Mouse (Mus musculus): ENCODE measurements at regions not wholly inside any gene's neighbourhood (a gene's known extent, or its start where the extent isn't known, plus 50 kb on each side); places are given as distances from the start of the nearest gene placed in this dataset.

DNA sequence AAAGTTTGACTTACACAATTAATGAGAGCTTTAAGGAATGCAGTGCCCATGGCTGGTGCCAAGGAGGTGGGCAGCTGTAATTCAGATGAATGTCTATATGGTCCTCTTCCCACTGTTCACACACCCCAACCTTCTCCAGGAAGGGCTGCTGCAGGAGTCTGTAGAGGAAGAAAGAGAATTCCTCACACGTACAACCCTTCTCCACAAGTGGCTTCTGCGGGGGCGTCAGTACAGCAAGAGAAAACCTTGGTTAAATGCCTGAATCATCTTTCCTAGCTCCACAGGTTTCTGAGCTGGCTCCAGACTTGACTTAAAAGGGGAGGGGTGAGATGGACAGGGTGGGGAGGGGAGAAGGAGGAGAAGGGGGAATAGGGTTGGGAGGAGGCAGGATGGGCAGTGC is 306.3 kb downstream of the Tbc1d1 start:
- DNase-seq (ENCODE audit: low read depth, low spot score) = peak; percentile 19

DNA sequence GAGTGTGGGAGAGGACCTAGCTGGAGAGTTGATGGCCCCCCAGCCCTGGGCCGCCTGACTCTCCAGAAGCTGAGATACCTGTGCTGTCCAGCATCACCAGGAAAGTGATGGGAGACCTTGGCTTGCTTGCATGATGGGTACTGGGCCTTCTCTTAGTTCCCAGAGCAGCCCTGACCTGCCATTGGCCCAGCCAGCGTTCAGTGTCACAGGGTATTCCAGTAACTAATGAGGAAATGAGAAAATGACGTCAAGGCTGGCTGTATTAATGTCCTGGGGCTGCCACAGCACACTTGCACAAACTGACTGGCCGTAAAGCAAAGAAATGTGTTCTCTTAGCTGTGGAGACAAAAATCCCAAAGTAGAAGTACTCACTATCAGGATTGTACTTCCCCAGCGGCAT is 307.5 kb downstream of the Tbc1d1 start:
- DNase-seq (ENCODE audit: low read depth, low spot score) = no peak

DNA sequence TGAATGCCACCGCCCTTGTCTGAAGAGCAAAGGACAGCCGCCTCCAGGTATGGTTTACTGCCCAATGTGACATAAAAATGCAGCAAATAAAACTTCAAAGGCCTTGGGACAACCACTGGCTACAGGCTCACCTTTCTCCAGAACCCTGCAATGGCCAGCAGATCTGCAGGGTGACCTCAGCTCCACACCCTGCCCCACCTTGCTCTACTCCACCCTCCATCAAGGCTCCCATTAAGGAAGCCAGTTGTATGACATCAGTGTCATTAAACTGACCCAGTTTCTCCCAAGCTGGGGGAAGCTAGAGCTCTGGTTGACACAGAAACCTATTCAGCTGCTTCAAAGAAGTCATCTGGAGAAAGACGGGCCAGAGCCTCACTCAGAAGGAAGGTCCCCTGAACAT is 310.2 kb downstream of the Tbc1d1 start:
- DNase-seq (ENCODE audit: low read depth, low spot score) = no peak

DNA sequence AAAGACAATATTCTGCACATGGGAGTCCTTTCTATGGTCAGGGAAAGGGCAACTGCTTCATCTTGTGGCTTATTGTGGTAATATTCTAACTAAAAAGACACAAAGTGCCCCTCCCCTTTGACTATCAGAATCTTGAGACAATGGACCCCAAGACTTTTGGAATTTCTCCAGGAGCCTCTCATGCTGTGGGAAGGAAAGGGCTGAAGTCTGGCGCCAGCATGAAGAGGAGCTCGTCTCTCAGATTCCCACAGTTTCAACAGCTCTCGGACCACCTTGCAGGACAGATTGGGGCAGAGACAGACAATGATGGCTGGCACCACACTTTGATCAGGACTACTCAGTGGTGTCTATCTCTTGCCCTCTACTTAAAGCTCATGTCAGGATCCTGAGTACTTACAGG is 311.8 kb downstream of the Tbc1d1 start:
- no peak for DNase-seq (ENCODE audit: low read depth, low spot score)

DNA sequence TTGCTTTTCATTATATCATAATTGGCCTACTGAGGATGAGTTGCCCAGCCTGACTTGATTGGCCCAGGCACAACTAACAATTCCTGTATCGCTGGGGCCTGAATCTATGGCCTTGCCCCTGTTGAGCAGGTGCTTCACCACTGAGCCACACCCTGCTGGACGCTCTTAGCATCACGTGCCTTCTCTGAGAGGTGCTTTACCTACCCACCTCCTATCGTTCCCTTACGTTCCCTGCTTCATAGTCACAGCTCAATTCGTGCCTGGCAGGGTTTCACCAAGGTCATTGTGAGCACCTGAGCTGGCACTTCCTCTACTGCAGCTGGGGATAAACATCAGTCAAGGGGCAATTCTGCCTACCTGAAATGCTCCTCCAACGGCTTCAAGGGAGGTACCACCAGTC is 312.2 kb downstream of the Tbc1d1 start:
- no peak for DNase-seq (ENCODE audit: low read depth, low spot score)

DNA sequence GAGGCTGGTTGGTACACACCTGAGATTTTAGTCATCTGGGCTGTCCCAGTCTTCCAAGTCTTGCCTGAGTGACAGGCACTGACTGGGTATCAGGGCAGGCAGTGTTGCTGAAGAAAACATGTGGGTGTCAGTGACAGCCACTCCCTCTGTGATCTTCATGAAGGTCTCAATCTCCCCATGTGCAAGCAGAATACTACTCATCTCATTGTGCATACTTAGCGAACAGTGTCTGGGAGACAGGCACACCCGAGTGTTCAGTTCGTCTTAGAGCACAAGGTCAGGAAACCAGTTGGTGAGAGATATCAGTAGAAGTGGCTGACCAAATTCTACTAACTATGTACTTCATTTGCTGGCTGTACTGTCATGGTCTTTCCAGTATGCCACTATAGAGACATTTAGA is 315.9 kb downstream of the Tbc1d1 start:
- DNase-seq (ENCODE audit: low read depth, low spot score) = no peak

DNA sequence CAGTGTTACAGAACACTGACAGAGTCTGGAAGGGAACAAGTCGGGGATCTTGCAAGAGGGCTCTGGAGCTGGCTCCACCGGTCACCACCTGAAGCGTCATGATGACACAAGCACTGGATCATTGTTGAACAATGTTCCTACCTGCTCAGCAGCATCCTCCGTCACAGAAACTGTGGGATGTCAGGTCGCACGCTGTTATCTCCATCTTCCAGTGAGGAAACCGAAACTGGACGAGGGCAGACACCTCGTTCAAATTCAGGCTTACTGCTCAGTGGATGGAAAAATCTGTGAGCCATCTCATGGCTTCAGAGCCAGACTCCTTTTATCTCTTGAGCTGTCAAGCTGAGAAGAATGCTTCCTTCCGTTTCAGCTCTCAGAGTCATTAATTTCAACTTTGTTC is 316.3 kb downstream of the Tbc1d1 start:
- DNase-seq (ENCODE audit: low read depth, low spot score) = no peak

DNA sequence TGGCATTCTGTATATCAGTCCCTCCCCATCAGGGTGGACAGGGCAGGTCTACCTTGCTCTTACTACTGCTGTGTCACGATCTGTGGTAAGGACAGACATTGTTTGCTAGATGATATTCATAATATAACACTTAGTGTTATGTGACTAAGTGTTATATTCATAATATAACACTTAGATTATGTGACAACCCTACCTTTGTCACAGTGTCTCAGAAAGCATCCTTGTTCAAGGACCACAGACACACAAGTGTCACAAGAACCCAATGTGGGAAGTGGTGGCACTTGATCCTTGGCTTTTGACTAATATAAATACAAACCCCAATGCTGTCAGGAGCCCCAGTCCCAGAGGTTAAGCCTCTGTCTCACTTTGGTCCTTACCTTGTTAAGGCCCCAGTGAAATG is 318.8 kb downstream of the Tbc1d1 start:
- no peak for DNase-seq (ENCODE audit: low read depth, low spot score)

DNA sequence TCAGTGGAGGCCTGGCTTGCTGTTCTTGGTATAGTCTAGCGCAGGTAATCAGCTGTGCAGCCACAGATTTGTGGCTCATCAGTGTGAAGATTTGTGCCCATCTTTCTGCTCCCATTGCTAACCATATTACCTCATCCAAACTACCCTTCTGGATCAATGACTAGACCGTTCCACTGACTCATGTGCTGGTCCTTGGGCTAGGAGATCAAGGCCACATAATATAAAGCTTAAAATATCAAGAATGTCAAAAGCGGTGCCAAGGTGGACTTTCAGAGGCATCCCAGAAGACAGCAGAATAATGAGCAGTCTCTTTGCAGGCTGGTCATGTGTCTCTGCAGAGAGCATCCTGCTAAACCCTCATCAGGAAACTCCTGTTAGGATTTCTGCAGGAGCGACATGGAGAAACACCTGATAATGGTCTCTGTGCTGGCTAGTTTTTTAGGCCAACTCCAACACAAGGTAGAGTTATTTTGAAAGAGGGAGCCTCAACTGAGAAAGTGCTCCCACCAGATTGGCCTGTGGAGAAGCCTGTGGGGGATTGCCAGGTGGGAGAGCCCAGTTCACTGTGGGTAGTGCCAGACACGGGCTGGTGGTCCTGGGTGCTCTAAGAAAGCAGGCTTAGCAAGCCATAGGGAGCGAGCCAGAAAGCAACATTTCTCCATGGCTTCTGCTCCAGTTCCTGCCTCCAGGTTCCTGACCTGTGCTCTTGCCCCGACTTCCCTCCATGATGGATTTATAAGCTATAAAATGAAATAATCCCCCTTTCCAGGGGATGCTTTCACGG is 319.8 kb downstream of the Tbc1d1 start:
- no peak for DNase-seq (ENCODE audit: low read depth, low spot score)

DNA sequence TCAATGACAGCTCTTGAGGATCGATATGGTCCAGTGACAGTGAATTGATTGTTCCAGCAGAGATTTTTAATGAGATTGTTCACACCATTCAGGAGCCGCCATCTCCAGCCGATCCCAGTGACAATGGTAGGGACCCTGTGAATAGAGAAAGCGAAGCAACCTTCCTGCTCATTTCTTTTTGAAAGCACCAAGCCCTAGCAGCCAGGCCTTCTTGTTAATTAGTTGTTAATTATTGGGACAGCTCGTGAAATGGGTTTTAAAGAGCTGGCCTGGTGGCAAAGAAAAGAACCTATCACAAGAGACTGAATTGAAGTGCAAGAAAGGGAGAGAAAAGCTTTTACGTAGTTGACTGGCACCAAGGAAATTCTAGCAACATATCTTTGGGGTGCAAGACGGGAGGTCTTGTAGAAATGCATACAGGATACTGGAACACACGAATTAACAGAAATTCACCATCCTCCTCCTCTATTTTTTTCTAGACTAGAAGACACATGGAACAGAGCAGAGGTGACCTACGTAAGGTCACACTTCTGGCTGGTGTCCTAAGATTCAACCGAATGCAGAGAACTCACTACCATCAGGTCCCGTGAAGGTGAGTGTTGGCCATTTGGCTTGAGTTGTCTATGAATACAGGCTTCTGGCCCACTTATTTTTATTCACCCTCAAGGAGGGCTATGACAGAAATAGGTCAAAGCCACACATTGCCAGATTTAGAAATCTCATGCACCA is 320.7 kb downstream of the Tbc1d1 start:
- no peak for DNase-seq (ENCODE audit: low read depth, low spot score)

DNA sequence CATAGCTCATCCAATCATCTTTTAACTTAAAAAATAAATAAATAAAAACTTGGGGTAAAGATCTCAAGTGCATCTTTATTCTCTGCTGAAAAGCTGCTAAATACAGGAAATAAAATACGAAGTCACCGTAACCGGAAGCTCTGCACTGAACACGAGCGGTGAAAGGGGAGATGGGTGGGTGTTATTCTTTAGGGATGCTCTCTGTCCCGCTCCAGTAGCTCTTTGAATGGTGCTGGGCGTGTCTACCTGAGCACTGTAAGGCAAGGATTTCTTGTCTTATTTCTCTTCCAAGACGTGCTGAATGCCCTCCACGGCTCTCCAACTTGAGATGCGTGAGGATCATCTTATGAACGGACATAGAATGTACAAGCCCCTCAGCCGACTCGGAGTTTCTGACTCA is 322.0 kb downstream of the Tbc1d1 start:
- DNase-seq (ENCODE audit: low read depth, low spot score) = no peak

DNA sequence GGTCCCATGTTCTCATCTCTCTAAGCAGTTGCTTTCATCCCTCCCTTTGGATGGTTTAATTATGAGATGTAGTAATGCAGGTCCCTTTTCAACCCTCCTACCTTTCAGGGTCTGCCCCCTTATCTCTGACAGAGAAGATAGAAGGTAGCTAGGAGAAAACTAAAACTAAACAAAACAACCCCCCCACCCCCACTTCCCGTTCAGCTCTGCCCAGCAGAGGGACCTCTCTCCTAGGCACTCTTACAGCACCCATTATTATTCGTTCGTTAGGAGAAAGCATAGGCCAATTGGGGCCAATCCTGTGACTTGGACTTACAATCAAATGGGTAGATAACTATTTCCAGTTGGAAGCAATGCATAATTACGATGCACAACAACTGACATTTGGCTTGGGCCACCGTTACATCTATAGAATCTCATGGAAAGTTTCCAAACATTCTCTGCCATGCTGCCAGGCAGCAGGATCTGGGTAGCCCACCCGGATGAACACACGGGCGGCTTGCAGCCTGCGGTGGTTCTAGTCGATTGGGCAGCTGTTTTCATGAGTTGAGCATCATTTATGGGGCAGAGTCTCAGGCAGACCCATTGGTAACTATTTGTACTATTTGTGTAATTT is 322.6 kb downstream of the Tbc1d1 start:
- no peak for DNase-seq (ENCODE audit: low read depth, low spot score)

DNA sequence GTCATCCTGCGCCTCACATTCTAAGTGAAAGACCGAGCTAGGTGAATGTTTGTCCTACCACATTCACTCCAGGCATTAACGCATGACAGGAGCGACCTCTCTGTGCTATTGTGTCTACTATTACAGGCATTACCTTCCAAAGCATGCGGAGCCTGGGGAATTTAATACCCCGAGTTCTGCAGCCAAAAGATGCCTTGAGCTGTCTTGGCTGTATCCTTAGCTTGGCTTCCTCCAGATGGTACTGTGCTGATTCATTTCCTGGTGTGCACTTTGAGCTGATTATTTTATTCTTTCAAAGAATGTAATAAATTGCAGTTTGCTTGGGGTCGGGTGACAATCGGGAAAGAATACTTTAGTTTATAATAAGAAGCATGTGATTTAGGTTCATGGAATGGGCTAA is 323.2 kb downstream of the Tbc1d1 start:
- DNase-seq (ENCODE audit: low read depth, low spot score) = peak; percentile 41

DNA sequence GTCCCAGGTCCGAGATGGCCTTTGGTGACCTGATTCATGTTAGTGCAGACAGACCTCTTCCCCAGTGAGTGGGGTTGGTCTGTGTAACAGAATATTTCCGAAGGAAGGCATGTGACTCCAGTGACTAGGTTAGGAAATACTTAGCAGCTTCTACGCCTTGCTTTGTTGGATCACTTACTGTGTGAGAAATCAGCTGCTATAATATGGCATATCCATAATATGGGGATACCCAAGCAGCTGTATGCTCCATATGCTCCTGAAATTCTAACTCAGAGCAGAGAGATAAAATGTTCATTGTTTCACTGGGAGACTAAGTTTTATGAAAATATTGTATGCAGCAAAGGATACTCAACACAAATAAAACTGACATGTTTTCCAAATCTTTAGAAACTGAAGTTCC is 318.1 kb upstream of the Klf3 start:
- no peak for DNase-seq (ENCODE audit: low read depth, low spot score)

DNA sequence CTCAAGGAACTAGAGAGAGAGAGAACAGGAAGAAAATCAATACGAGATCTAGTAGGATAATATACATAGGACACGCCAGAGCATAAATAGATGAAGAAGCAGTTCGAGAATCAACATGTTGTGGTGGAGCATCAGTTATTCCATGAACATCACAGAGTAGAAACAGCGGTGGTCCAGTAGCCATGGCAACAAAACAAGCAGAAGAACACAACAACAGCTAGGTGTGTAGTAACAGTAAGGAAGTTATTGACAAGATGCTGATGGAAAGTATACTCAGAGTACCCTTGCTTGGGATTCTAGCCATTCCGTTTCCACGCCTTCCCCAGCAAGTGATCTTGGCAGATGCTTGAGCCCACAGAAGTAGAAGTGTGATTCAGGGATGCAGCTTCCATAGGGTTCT is 317.3 kb upstream of the Klf3 start:
- no peak for DNase-seq (ENCODE audit: low read depth, low spot score)

DNA sequence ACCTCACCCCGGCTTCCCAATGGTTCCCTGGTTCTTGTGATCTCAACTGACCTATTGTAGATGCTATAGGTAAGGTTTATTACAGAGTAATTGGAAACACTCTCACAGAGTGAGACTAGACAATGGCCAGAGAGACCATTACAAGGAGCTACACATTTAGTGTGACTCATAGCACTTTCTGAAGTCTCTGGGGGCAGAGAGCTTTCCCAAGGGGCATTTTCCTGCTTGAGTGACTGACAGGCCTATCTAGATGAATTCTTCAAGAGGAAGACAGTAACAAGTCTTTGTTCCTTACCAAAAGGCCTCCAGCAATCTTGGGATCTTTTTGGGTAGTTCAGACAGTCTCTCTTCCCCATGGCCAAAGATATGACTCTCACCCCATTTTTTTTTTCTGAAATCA is 316.4 kb upstream of the Klf3 start:
- no peak for DNase-seq (ENCODE audit: low read depth, low spot score)

DNA sequence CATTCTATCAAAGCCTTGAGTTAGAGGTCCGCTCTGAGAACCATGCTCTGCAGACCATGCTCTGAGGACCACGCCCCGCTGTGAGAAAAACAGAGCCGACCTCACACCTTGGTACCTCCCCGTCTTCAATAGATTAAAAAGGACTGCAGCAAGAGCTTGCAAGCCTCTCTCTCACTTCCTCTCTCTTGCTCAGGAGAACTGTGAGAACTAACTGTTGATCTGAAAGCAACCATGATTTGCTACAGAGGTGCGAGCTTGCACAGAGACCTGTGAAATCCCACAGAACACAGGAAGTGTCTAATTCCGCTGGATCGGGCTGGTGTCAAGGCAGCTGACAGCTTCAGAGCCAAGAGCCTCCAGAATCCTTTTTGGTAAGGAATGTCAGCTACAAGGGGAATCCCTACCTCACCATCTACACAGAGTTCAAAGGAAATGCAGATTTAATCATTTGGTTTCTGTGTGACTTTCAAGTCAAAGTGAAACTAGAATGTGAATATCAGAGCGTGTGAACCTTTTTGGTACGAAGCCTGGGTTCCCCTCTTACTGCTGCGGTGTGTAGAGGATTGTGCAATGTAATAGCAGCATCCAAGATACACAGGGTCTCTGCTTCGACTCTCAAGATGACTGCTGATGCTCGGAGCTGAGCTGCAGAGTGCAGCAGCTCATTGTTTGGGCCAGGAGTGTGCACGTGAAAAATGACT is 315.3 kb upstream of the Klf3 start:
- no peak for DNase-seq (ENCODE audit: low read depth, low spot score)

DNA sequence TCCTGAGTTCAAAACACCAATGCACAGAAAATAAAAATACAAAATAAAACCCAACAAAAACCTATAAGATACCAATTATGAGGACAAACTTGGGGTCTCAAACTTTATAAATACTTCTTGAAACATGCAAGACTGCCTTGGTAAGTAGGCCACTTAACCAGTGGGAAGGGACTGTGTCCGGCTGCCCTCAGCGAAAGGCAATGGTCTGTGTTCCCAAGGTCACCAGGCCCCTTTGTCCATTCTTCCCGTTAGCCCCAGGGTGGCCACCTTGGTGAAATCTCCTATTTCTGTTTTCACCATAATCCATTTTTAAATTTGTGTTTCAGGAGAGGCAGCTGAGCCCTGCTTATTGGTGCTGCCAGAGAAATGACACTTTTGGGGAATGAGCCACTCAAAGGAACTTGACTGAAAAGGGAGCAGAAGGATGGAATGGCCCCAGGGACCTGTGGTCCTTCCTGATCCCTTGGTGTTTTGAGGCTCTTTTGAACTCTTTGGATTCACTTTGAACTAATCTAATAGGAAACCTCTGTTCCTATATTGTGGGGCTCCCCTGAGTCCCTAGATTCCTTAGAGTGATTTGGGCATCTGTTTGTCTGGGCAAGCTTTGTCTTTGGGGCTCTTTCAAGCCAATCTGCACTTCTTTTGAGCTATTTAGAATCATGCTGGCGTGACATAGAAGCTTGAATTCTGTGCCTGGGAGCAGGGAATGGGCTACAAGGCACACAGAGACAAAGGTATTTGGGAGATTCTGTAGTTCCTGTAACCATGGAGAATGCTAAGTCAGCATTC is 313.3 kb upstream of the Klf3 start:
- DNase-seq (ENCODE audit: low read depth, low spot score) = no peak

DNA sequence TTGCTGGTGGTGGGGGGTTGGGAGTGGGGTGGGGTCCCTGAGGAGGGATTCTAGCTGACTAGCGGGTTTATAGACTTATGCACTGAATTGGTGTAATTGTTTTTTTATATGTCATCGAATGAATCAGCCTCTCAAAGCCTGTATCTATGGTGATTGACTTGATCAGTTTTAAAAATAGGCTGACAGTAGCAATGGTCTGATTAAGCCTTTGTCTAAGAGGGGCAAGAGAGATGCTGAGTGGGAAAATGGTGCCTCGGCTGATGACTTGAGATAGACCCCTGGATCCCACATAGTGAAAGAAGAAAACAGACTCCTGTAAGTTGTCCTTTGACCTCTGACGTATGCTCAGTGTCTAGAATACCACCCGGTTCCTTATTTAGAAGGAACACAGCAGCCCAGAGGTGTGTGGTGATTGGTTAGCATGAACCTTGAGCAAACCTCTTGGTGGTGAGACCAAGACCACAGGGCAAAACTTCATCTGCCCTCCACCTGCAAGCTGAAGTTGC is 312.7 kb upstream of the Klf3 start:
- DNase-seq (ENCODE audit: low read depth, low spot score) = no peak

DNA sequence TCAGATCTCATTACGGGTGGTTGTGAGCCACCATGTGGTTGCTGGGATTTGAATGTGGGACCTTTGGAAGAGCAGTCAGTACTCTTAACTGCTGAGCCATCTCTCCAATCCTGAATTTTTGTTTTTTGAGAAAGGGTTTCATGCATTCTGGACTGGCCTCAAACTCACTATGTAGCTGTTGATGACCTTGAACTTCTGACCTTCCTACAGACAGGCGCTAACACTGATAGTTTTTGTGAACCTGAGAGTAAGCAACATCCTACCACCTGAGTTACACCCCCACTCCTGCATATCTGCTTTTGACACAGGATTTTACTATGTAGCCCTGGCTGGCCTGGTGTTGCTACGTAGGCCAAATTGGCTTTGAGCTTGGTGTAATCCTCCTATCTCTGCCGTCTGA is 308.8 kb upstream of the Klf3 start:
- no peak for DNase-seq (ENCODE audit: low read depth, low spot score)

DNA sequence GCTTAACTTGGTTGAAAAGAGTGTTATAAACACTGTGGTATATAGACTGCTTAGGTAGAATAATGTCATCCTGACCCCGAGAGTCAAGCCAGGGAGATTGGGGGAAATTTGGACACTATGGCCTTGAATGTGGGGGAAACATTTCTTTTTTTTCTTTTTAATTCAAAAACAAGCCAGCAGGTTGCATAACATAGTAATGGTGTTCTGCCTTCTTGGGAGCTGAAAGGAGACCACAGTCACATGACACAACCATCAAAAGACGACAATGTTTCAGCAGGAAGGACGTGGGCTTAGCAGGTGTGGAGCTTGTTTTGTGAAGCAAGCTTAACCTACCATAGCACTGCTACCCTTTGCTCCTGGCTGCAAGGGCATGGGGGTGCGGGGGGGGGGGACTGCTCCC is 306.3 kb upstream of the Klf3 start:
- no peak for DNase-seq (ENCODE audit: low read depth, low spot score)
